Mouse (Mus musculus) gonadal fat pad, adult 2 months (tissue): ENCODE results near the gene Gm4787. TPM values are rescaled to one million over a fixed set of nuclear protein-coding genes. Genes with fewer than 3 reads are reported as not detected.
"Not testable (repeated sequence)": the region's sequence is repeated elsewhere in the genome, so short reads cannot be mapped to it uniquely, and the experiment has no call there.

Source experiments
- DNase-seq: peaks from one replicate; pipeline ENCODE4 v3.0.0-alpha.2; 2012; ENCODE audit warnings: low read depth
- polyA plus RNA-seq: library from polyadenylated mRNA; depleted of rRNA; stranded (reverse); fragments of >200 nt; gene quantifications from 2 replicates; pipeline ENCODE4 v1.2.3, GENCODE M21; 2012; rRNA removed

Gene Gm4787
- polyA plus RNA-seq = 0.43 and 0.55 TPM in 2 replicates

DNA sequence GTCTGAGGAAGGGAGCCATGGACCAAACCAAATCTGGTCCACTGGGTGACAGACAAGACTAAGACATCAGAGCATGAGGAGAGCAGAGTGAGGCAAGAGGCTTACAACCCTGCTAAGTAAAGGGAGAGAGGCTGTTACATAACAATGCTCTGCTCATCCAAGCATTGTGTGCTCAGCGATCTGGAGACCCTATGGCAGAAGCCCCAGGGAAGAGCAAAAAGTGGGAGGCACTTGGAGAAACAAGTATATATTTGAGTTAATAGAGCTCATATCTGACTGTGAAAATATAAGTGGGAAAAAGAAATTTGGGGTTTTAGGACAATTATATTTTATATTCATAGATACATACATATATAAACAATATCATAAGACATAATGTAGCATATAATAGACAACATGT is at the start of gene Gm4787:
TSS of gene Gm4787 (minus strand) at position 101 of the 400 bp plus-strand sequence.
- DNase-seq = not testable (repeated sequence)

DNA sequence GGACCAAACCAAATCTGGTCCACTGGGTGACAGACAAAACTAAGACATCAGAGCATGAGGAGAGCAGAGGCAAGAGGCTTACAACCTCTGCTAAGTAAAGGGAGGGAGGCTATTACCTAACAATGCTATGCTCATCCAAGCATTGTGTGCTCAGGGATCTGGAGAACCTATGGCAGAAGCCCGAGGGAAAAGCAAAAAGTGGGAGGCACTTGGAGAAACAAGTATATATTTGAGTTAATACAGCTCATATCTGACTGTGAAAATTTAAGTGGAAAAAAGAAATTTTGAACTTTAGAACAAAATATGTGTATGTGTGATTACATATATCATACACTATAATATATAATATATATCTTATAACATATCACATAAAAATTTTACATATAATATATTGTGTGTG is 42.6 kb upstream of the Gm4787 start, which contains the start of gene Adam4:
TSS of gene Adam4 (minus strand) at position 101 of the 400 bp plus-strand sequence.
- no peak for DNase-seq

DNA sequence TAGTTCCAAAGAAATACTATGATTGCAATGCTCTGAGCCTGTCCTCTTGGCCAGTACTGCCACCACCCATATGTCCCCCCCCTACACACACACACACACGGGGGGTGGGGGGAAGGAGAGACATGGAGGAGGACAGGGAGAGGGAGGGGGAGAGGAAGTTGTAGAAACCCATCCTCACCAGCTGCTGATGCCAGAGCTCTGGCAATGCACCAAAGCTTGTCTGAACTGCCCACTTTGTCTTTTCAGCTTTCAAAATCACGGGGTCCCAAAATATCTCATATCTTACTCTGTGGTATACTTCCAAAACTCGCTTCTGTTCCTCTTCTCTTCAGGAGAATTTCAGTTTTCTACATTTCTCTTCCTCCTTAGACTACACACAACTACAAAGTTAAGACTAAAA is 33.9 kb upstream of the Gm4787 start:
- DNase-seq = no peak

DNA sequence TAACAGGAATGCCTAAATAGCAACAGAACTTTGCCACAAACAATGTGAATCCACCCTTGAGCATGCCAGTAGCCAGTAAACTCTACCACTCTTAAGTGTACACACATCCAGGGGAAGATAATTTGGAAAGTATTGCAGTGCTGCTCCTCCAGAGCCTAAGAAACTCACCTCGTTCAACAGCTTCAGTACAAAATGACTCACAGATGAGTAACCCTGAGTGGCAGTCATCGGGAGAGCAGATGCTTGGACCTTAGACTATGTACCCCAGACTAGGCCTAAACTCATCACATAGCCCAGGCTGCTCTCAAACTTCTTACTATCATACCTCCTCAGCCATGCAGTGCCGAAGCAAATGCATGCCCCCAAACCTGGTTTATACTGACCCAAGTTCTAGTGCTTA is 29.7 kb upstream of the Gm4787 start:
- DNase-seq = no peak

DNA sequence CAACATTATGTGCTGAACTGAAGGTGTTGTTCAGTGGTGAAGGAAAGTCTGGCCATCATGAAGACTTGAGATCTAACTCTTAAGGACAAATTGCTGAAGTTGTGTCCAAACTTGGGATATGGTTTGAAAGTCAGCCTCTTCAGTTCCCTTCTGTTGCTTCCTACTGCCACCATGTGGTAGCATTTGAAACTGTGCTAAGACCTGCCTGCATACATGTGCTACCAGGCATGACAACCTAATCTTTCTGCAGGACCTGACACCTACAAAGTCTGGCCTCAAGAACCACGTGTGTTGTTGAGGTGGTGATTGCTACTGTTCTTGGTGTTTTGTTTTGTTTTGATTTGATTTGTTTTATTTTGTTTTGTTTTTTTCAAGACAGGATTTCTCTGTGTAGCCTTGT is 22.9 kb upstream of the Gm4787 start:
- no peak for DNase-seq

DNA sequence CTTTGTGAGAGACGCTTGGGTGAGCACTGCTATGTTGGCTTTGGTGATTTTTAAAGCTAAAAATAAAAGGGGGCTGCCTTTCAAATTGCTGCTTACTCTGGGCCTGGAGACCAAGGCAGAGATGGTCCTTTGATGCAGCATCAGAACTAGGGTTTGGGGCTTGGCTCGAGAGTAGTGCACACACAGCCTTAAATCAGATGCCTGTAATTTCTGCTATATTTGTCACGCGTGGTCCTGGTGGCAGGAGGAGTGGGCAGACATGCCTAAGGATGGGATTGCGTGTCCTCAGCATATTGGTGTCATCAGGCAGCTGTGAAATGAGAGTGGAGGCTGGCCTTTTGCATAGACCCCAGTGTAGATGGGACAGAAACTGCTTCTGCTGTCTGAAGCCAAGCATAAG is 45.4 kb downstream of the Gm4787 start:
- DNase-seq = no peak

DNA sequence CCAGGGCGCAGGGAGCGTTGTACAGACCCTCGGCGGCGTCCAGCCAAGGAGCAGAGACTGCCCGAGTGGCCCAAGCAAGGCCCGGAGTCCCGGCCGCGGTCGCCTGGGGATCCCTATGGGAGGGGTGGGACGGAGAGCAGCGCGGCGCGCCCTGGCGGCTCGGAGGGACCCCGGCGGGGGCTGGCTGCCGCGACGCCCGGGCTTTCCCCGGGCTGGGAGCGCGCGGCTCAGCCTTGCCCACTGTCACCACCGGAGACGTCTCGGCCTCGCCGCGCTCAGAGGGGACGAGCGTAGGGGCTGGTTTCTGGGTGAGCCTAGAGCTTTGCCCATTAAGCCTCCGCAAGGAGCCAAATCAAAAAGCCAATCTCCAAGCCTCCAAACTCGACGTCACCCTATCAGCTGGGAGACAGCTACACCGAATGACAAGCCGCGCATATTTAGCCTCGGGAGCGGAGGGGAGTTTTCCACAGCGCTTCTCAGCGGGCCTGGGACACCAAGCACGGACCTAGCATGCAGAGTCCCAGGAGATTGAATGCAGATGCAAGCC is 46.3 kb downstream of the Gm4787 start, which contains the start of gene Slc8a3:
TSS of gene Slc8a3 (minus strand) at position 306 of the 547 bp plus-strand sequence.
- no peak for DNase-seq

DNA sequence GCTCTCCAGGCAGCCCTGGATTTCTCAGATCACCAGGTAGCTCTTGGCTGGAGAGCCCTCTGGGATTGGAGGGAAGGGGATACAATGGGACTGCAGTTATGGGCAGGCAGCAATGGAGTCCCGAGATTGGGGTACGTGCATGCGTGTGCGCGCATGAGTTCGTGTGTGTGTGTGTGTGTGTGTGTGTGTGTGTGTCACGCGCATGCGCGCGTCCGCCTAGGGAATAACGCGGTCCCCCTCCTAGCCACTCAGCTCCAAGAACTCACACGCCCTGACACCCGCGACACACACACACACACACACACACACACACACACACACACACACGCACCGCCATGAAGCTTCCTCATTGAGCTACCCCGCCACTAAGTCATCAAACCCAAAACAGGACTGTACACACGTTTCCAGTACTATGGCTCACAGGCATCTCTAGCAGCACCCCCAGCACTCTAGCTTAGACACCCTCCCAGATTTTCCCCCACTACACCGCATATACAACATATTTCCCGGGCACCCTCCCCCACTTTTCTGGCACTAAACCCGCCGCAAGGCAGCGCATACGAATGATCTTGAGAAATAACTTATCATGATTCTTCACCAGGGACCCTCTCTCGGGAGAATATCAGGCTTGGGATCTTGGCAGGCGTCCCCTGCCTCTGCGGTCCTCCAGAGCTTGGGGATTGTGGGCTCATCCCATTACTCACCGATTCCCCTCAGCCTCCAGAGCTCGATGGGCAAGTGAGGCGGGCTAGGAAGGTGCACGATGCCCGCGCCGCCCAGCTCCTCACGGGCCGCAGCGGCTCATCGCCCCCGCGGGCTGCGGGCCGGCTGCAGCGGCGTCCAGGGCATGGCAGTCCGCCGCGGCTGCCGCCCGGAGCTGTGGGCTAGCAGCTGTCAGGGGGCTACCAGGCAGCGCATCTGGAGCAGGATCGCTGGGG is 47.1 kb downstream of the Gm4787 start:
- DNase-seq = no peak

DNA sequence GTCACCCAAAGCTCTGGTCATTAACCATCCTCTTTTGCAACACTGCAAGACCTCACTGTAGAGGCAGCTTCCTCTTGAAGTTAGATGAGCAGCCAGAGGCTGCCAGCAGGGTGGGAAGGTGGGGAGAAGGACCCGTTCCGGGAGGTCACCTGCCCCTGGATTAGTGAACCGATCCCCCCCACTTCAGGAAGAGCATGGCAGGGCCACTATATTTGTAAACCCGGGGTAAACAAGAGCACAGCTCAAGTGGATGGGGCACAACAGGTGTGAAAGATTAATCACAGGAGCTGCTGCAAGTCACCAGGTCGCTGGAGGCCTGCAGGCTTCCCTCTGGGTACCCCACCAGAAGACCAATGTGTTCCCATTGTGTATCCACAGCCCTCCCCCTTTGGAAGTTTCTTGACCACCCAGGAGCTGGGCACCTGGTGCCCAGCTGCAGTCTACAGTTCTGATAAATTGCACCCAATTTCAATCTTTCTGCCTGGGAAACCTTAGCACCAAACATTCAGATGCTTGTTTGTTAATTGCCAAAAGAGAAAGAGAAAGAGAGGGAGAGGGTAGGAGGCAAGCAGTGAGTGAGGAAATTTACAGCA is 48.1 kb downstream of the Gm4787 start:
- DNase-seq = no peak

Other genes with a start within 250 kb of the Gm4787 start
- gene Slc8a3, start 46.3 kb downstream of the Gm4787 start, polyA plus RNA-seq = 0.14 TPM in 2 replicates
- 0.27 and 0.29 TPM in 2 replicates for gene Adam4, start 42.5 kb upstream of the Gm4787 start, polyA plus RNA-seq
- gene Cox16, start 105.7 kb upstream of the Gm4787 start, polyA plus RNA-seq = 86.8 and 152 TPM in 2 replicates
- 15.3 and 15.6 TPM in 2 replicates for gene Gm20498, start 153.4 kb upstream of the Gm4787 start, polyA plus RNA-seq
- gene Synj2bp, start 153.4 kb upstream of the Gm4787 start, polyA plus RNA-seq = 21.3 and 30.6 TPM in 2 replicates
- 0.03 and 0.06 TPM in 2 replicates for gene Adam21, start 189.0 kb upstream of the Gm4787 start, polyA plus RNA-seq
- gene Med6, start 215.5 kb upstream of the Gm4787 start, polyA plus RNA-seq = 12.0 and 12.9 TPM in 2 replicates